Mouse (Mus musculus) thymus, adult 2 months (tissue): ENCODE measurements around the gene Bax.

Source experiments
- CTCF ChIP-seq: fragments of 200-500 bp; IDR thresholded peaks from 2 replicates; pipeline ENCODE4 v1.5.1; 2012; ENCODE audit warnings: mild to moderate bottlenecking, control low read depth, low read length, moderate library complexity, borderline replicate concordance; ENCODE audit not compliant: control insufficient read depth, poor library complexity, insufficient read depth; ENCODE audit errors: extremely low read depth
- POLR2A ChIP-seq: fragments of 200-500 bp; IDR thresholded peaks from 2 replicates; pipeline ENCODE4 v1.6.1; 2012; ENCODE audit warnings: mild to moderate bottlenecking, low read length, control low read depth, moderate library complexity; ENCODE audit not compliant: control insufficient read depth, poor library complexity, insufficient read depth; ENCODE audit errors: extremely low read depth

DNA sequence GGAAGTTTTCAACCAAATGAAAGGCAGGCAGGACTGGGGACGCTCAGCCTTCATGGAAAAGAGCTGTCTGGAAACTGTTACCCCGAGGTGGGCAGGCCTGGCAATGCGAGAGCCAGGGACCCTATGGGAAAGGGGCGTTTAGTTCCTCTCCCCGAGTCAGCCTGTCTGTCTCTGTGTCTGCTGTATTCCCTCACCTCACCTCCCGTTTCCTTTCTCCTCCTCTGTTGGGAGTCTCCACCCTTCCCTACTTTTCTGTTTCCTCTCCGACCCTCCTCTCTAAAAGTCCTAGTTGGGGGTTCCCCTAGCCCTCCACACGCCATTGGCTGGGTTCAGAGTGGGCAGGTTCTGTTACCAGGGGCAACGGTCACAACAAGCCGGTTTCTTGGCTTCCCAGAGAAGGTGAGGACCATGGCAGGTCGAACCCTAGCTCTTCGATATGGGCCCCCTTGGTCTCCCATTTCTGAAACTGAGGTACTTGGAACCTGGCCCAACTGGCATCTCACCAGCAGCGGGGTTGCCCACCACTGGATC, 48.7 kb downstream of the Bax start:
- TF ChIP-seq CTCF (no peak), POLR2A (no peak)
